Mouse (Mus musculus) midbrain, embryonic 14.5 days (tissue): ENCODE measurements at regions not wholly inside any gene's neighbourhood (a gene's known extent, or its start where the extent isn't known, plus 50 kb on each side); places are given as distances from the start of the nearest gene placed in this dataset.

Experiments used
- ATAC-seq: fragments of 200-750 bp; cut with Nextera tagmentation; 2 replicates; pipeline ENCODE4 v1.8.0; 2017; ENCODE audit warnings: moderate number of reproducible peaks, moderate library complexity; ENCODE audit not compliant: low FRiP score, low TSS enrichment
- DNase-seq: peaks from one replicate; pipeline ENCODE4 v3.0.0-alpha.2; 2015
- H3K27ac ChIP-seq: fragments of 300-500 bp; sonication (generic); replicated peaks from 2 replicates; pipeline ENCODE4 v1.5.1; 2014; ENCODE audit warnings: mild to moderate bottlenecking, low read depth, low read length, moderate library complexity
- H3K27me3 ChIP-seq: fragments of 300-500 bp; sonication (generic); 2 replicates; pipeline ENCODE4 v1.6.1; 2014; ENCODE audit warnings: low read length, control low read depth, mixed read lengths; ENCODE audit not compliant: control insufficient read depth, insufficient read depth
- H3K36me3 ChIP-seq: fragments of 300-500 bp; sonication (generic); 2 replicates; pipeline ENCODE4 v1.6.1; 2014; ENCODE audit warnings: low read length, control low read depth; ENCODE audit not compliant: control insufficient read depth, insufficient read depth
- H3K4me1 ChIP-seq: fragments of 300-500 bp; sonication (generic); 2 replicates; pipeline ENCODE4 v1.6.1; 2014; ENCODE audit warnings: mild to moderate bottlenecking, antibody characterized with exemption, low read length, control low read depth; ENCODE audit not compliant: control insufficient read depth, insufficient read depth
- H3K4me2 ChIP-seq: fragments of 300-500 bp; sonication (generic); 2 replicates; pipeline ENCODE4 v1.6.1; 2014; ENCODE audit warnings: mild to moderate bottlenecking, low read length, moderate library complexity
- H3K4me3 ChIP-seq: fragments of 300-500 bp; sonication (generic); replicated peaks from 2 replicates; pipeline ENCODE4 v1.5.1; 2014; ENCODE audit warnings: low read depth, low read length
- H3K9ac ChIP-seq: fragments of 300-500 bp; sonication (generic); replicated peaks from 2 replicates; pipeline ENCODE4 v1.6.1; 2014; ENCODE audit warnings: mild to moderate bottlenecking, low read length, moderate library complexity
- H3K9me3 ChIP-seq: fragments of 300-500 bp; sonication (generic); 2 replicates; pipeline ENCODE4 v1.6.1; 2016; ENCODE audit warnings: low read length, control low read depth, mixed read lengths; ENCODE audit not compliant: control insufficient read depth
- WGBS: fragments of 180-500 bp; shearing (Covaris S2); extraction: QIAGEN DNeasy Blood & Tissue Kit; methylation state at CpG from one replicate; pipeline ENCODE4 v1.1.7; 2014; 5-methylcytosine and 5-hydroxymethylcytosine counted together

DNA sequence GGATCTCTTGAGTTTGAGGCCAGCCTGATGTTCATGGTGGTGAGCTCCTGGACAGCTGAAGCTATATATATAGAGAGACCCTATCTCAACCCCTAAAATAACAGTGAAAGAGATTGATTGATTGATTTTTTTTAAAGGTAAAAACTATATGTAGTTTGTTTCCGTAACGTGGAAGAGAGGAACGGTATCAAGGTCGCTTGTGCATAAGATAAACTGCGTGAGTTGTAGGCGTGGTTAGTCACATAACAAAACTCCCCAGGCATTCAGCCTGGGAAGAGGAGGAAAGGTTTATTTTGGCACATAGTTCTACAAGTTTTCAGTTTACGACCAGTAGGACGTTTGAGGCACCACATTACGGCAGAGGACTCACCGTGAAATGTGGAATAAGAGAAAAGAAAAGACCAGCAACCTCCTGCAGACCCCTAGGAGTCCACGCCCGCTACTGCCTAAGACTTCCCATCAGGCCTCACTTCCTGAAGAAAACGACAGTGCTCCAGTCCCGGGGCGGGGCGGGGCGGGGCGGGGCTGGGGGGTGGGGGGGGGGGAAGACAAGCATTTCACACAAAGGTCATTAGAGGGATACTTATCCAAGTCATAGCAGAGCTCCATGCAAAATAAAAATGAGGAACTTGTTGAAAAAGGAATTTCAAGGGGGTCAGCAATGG lies 139.1 kb upstream of the Serp2 start:
- H3K27ac ChIP-seq = no peak overlapping the region
- ATAC-seq = no peak
- 73% methylated on average over 18 of the region's 18 CpGs for WGBS

GRCm38 (mm10) chr14:76694894-76695293 lies 138.2 kb upstream of the Serp2 start:
- Histone ChIP-seq H3K4me2 (no peak overlapping the region), H3K4me3 (no peak overlapping the region), H3K27me3 (no peaks in the 10 kb centered on the region), H3K9ac (no peak overlapping the region), H3K9me3 (no peaks in the 10 kb centered on the region), H3K4me1 (0 out of 2 replicates have a peak, but pooled peaks cover 4% of the 10 kb centered on the region), H3K36me3 (no peaks in the 10 kb centered on the region), H3K27ac (no peak overlapping the region)
- ATAC-seq (no peak), DNase-seq (no peak)
- WGBS = 90% methylated on average over 8 of the region's 8 CpGs

More for the DNA sequence above, 139.1 kb upstream of the Serp2 start:
- H3K4me2 ChIP-seq = no peak overlapping the region
- 0 out of 2 replicates have a peak, but pooled peaks cover 4% of the 10 kb centered on the region for H3K4me1 ChIP-seq
- no peak overlapping the region for H3K9ac ChIP-seq
- no peak overlapping the region for H3K4me3 ChIP-seq
- no peaks in the 10 kb centered on the region for H3K36me3 ChIP-seq
- DNase-seq = no peak
- H3K9me3 ChIP-seq = no peaks in the 10 kb centered on the region
- H3K27me3 ChIP-seq = no peaks in the 10 kb centered on the region

DNA sequence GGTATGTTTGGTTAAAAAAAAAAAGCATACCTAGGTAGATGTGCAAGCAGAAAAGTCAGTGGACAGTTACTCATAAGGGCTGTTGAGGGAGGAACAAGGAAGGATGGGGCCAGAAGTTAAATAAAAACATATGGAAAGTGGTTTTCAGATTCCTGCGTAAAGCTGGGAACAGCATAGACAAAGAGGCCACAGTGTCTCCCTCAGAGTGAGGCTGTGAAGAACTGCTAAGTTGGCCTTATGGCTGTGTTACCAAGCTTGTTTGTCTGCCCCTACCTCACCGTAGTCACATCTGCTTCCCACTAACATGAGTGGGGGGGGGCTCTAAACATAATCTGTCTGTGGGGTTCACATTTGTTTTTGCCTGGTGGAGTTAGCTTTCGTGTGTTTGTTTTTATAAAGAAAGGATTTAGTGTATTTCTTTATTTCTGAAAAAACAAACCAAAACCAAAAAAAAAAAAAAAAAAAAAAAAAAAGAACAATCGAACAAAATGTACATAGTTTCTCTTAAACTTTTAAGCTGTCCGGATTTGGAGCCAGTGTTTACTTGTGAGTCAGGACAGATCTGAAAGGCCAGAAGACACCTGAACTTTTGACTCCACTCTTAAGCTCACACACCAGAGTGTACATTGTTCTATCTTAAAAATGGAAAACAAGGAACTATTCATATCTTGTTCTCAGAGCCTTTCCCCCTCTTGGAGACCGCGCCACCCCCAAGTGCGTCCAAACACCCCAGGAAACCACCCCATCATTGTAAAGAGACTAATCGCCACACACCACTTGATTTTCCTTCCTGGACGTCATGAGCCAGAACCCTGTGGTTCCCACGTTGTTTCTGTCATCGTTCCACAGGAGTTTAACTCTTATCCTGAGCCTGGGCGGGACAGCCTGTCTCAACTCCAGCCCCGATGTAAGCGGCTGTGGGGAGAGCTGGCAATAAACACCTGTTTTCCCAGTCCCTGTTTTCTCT lies 136.9 kb upstream of the Serp2 start:
- Histone ChIP-seq H3K9ac (no peak overlapping the region), H3K4me3 (no peak overlapping the region), H3K9me3 (no peaks in the 10 kb centered on the region), H3K27ac (no peak overlapping the region), H3K27me3 (no peaks in the 10 kb centered on the region), H3K4me1 (0 out of 2 replicates have a peak, but pooled peaks cover under 1% of the 10 kb centered on the region), H3K36me3 (no peaks in the 10 kb centered on the region), H3K4me2 (no peak overlapping the region)
- WGBS = 72% methylated on average over 15 of the region's 15 CpGs
- ATAC-seq (no peak), DNase-seq (no peak)

DNA sequence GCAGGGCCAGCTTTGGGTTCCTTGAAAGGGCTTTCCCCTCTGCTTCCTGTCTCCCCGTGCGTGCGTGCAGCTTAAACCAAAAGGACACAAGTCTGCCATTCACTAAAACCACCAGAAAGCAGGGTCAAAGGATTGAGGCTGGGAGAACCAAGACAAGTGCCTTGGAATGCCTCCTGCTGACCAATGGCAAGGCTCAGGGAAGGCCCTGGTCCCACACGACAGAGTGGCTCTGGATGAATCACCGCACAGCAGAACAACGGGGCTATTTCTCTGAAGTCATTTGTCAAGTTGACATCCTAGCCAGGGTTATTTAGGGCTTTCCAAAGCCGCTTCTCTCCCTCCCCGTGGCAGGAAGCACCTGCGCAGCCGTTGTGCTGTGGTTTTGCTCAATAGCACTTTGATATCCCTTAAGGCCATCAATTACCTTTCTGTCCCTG lies 131.3 kb upstream of the Serp2 start:
- no peak overlapping the region for H3K4me2 ChIP-seq
- DNase-seq = no peak
- H3K9me3 ChIP-seq = no peaks in the 10 kb centered on the region
- WGBS = 35% methylated on average over 10 of the region's 10 CpGs
- no peaks in the 10 kb centered on the region for H3K36me3 ChIP-seq
- ATAC-seq = no peak
- H3K9ac ChIP-seq = no peak overlapping the region
- no peak overlapping the region for H3K4me3 ChIP-seq
- peaks cover 25% of the 10 kb centered on the region for H3K4me1 ChIP-seq
- H3K27me3 ChIP-seq = no peaks in the 10 kb centered on the region
- 0 out of 2 replicates have a peak overlapping the region, but pooled peaks have one; percentile 1 for H3K27ac ChIP-seq

DNA sequence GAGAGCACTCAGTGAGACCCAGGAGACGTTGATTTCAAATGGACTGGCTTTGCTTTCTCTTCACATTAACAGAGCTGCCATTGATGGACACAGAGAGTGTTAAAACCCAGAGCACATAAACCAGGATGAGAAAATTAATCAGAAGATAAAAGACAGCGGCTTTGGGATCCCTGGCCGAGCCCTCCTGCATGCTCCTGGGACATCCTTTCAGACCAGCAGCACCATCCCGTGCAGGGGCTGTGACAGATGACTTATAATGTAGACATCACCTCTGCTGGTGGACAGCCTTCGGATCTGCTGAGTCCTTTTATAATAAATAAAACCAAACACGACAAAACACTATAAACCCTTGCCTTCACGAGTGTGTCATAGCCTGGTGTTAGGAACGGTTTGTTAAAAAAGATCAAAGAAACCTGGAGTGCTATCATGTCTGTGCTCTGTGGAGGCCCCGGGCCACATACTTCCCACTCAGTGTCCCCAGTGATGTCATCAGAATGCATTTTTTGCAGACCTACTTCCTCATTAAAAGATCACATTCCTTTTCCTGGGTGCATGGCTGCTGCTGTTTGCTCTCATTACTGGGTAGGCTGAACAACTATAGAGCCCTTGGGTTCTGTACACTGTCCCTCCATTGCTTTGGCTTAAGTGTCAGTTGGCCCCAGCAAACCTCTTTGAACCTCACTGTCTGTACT lies 130.2 kb upstream of the Serp2 start:
- Histone ChIP-seq H3K36me3 (no peaks in the 10 kb centered on the region), H3K27ac (peak overlapping the region; percentile 79), H3K9ac (no peak overlapping the region), H3K9me3 (no peaks in the 10 kb centered on the region), H3K4me1 (peaks cover 25% of the 10 kb centered on the region), H3K4me2 (0 out of 2 replicates have a peak overlapping the region, but pooled peaks have one; percentile 9), H3K27me3 (no peaks in the 10 kb centered on the region), H3K4me3 (no peak overlapping the region)
- DNase-seq (peak; percentile 71), ATAC-seq (peak; percentile 37; the same call in 1 of the 2 replicates)
- 8% methylated on average over 9 of the region's 9 CpGs for WGBS

GRCm38 (mm10) chr14:76685830-76686761 lies 129.4 kb upstream of the Serp2 start:
- H3K9me3 ChIP-seq = no peaks in the 10 kb centered on the region
- H3K36me3 ChIP-seq = no peaks in the 10 kb centered on the region
- H3K4me3 ChIP-seq = no peak overlapping the region
- H3K9ac ChIP-seq = peak overlapping the region; percentile 9; the same call in 1 of the 2 replicates
- DNase-seq = peak; percentile 55
- no peaks in the 10 kb centered on the region for H3K27me3 ChIP-seq
- WGBS = 31% methylated on average over 17 of the region's 17 CpGs
- peak overlapping the region; percentile 79 for H3K27ac ChIP-seq
- no peak; the same call in 1 of the 2 replicates for ATAC-seq
- 0 out of 2 replicates have a peak overlapping the region, but pooled peaks have one; percentile 9 for H3K4me2 ChIP-seq
- peaks cover 25% of the 10 kb centered on the region for H3K4me1 ChIP-seq

DNA sequence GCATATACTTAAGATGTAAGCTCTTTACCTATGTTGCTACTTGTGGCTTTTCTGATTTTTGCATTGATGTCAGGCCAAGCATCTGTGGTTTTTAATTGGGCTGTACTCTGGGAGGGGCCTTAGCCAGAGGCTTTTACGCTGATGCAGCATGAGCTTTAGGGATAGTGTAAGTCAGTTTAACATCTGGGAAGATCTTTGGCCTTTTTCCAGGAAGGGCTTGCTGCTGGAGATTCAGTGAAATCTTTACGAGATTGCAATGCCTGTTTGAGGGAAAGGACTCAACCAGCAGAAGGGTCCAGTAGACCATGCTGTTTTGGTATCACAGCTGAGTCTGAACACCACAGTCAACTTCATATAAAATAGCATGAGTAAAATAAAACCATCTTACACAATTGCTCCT lies 127.6 kb upstream of the Serp2 start:
- peaks cover 25% of the 10 kb centered on the region for H3K4me1 ChIP-seq
- 76% methylated on average over 2 of the region's 2 CpGs for WGBS
- ATAC-seq (no peak), DNase-seq (no peak)
- no peak overlapping the region for H3K4me2 ChIP-seq
- H3K36me3 ChIP-seq = no peaks in the 10 kb centered on the region
- H3K27ac ChIP-seq = no peak overlapping the region
- no peak overlapping the region for H3K4me3 ChIP-seq
- no peak overlapping the region for H3K9ac ChIP-seq
- H3K27me3 ChIP-seq = no peaks in the 10 kb centered on the region
- no peaks in the 10 kb centered on the region for H3K9me3 ChIP-seq
